Mouse (Mus musculus): ENCODE results near the gene Cd55b. TPM values are rescaled to one million over a fixed set of nuclear protein-coding genes. Genes with fewer than 3 reads are reported as not detected.
A peak's percentile ranks its signal among the peaks of the same experiment; 100 is the strongest.
"Not testable (repeated sequence)": the region's sequence is repeated elsewhere in the genome, so short reads cannot be mapped to it uniquely, and the experiment has no call there.

Gene Cd55b
- polyA plus RNA-seq, 2 experiments: not detected

GRCm38 (mm10) chr1:130462084-130462861, 39.5 kb upstream of the Cd55b start, which contains the start of gene Cd55:
Cd55 (minus strand) TSS chr1:130462744.
- under 1% methylated on average over 44 of the region's 45 CpGs for WGBS
- H3K4me1 ChIP-seq (ENCODE audit: control insufficient read depth, insufficient read depth, low read length): no peaks in the 10 kb centered on the region
- peak; percentile 87 for ATAC-seq (ENCODE audit: low FRiP score, low read depth)
- H3K4me3 ChIP-seq (replicated peaks; ENCODE audit: low read length): peak within 1 kb of the TSS; percentile 60
- peak within 1 kb of the TSS; percentile 55 for H3K9ac ChIP-seq (ENCODE audit: low read depth, low read length, severe bottlenecking)
- H3K9me3 ChIP-seq (ENCODE audit: control insufficient read depth, low read length): no peaks in the 10 kb centered on the region
- DNase-seq (ENCODE audit: low spot score): peak; percentile 77
- no peaks in the 10 kb centered on the region for H3K36me3 ChIP-seq (ENCODE audit: control insufficient read depth, insufficient read depth, low read length)
- H3K4me2 ChIP-seq (replicated peaks; ENCODE audit: low read depth, low read length, severe bottlenecking): peak within 1 kb of the TSS; percentile 89
- TF ChIP-seq POLR2A (IDR thresholded peaks at IDR 0.05; ENCODE audit: borderline replicate concordance, extremely low read depth, insufficient read depth, insufficient read length): no peak
- no peaks in the 10 kb centered on the region for H3K27me3 ChIP-seq (ENCODE audit: control insufficient read depth, insufficient read depth, low read length)
- H3K27ac ChIP-seq (replicated peaks; ENCODE audit: low read depth, low read length): no peak within 1 kb of the TSS

- ATAC-seq (ENCODE audit: low FRiP score, low read depth) (no peak), DNase-seq (ENCODE audit: low spot score) (no peak)
- no peak for TF ChIP-seq POLR2A (IDR thresholded peaks at IDR 0.05; ENCODE audit: borderline replicate concordance, extremely low read depth, insufficient read depth, insufficient read length)
- H3K9ac ChIP-seq (ENCODE audit: low read depth, low read length, severe bottlenecking): no peak overlapping the region
- no peak overlapping the region for H3K27ac ChIP-seq (replicated peaks; ENCODE audit: low read depth, low read length)
- H3K27me3 ChIP-seq (ENCODE audit: control insufficient read depth, insufficient read depth, low read length): no peaks in the 10 kb centered on the region
- H3K36me3 ChIP-seq (ENCODE audit: control insufficient read depth, insufficient read depth, low read length): no peaks in the 10 kb centered on the region
- 89% methylated on average over 2 of the region's 2 CpGs for WGBS
- H3K4me3 ChIP-seq (replicated peaks; ENCODE audit: low read length): no peak overlapping the region
- H3K9me3 ChIP-seq (ENCODE audit: control insufficient read depth, low read length): no peaks in the 10 kb centered on the region
- H3K4me2 ChIP-seq (replicated peaks; ENCODE audit: low read depth, low read length, severe bottlenecking): no peak overlapping the region
- no peaks in the 10 kb centered on the region for H3K4me1 ChIP-seq (ENCODE audit: control insufficient read depth, insufficient read depth, low read length)
Observed at GRCm38 (mm10) chr1:130455111-130455510, 32.3 kb upstream of the Cd55b start.

- H3K4me3 ChIP-seq (replicated peaks; ENCODE audit: low read length); H3K4me1 ChIP-seq (ENCODE audit: control insufficient read depth, insufficient read depth, low read length); ATAC-seq (ENCODE audit: low FRiP score, low read depth); H3K4me2 ChIP-seq (replicated peaks; ENCODE audit: low read depth, low read length, severe bottlenecking); H3K27me3 ChIP-seq (ENCODE audit: control insufficient read depth, insufficient read depth, low read length); H3K9me3 ChIP-seq (ENCODE audit: control insufficient read depth, low read length); H3K36me3 ChIP-seq (ENCODE audit: control insufficient read depth, insufficient read depth, low read length); H3K27ac ChIP-seq (replicated peaks; ENCODE audit: low read depth, low read length); DNase-seq (ENCODE audit: low spot score); H3K9ac ChIP-seq (ENCODE audit: low read depth, low read length, severe bottlenecking): not testable (repeated sequence)
- WGBS: 45% methylated on average over 1 of the region's 1 CpGs
Observed at GRCm38 (mm10) chr1:130442930-130443329, 20.1 kb upstream of the Cd55b start.

- Histone ChIP-seq H3K4me3 (replicated peaks; ENCODE audit: low read length) (no peak overlapping the region), H3K36me3 (ENCODE audit: control insufficient read depth, insufficient read depth, low read length) (no peaks in the 10 kb centered on the region), H3K4me2 (replicated peaks; ENCODE audit: low read depth, low read length, severe bottlenecking) (no peak overlapping the region), H3K4me1 (ENCODE audit: control insufficient read depth, insufficient read depth, low read length) (no peaks in the 10 kb centered on the region), H3K27ac (replicated peaks; ENCODE audit: low read depth, low read length) (no peak overlapping the region), H3K27me3 (ENCODE audit: control insufficient read depth, insufficient read depth, low read length) (no peaks in the 10 kb centered on the region), H3K9me3 (ENCODE audit: control insufficient read depth, low read length) (no peaks in the 10 kb centered on the region), H3K9ac (ENCODE audit: low read depth, low read length, severe bottlenecking) (no peak overlapping the region)
- 86% methylated on average over 4 of the region's 4 CpGs for WGBS
- DNase-seq (ENCODE audit: low spot score): no peak
- no peak for ATAC-seq (ENCODE audit: low FRiP score, low read depth)
- no peak for TF ChIP-seq POLR2A (IDR thresholded peaks at IDR 0.05; ENCODE audit: borderline replicate concordance, extremely low read depth, insufficient read depth, insufficient read length)
Observed at GRCm38 (mm10) chr1:130430920-130431319, 8.1 kb upstream of the Cd55b start.

- not testable (repeated sequence) for H3K4me1 ChIP-seq (ENCODE audit: control insufficient read depth, insufficient read depth, low read length); H3K27ac ChIP-seq (replicated peaks; ENCODE audit: low read depth, low read length); H3K27me3 ChIP-seq (ENCODE audit: control insufficient read depth, insufficient read depth, low read length); ATAC-seq (ENCODE audit: low FRiP score, low read depth); H3K9me3 ChIP-seq (ENCODE audit: control insufficient read depth, low read length); H3K9ac ChIP-seq (ENCODE audit: low read depth, low read length, severe bottlenecking); H3K4me2 ChIP-seq (replicated peaks; ENCODE audit: low read depth, low read length, severe bottlenecking); DNase-seq (ENCODE audit: low spot score); H3K4me3 ChIP-seq (replicated peaks; ENCODE audit: low read length); H3K36me3 ChIP-seq (ENCODE audit: control insufficient read depth, insufficient read depth, low read length)
Observed at GRCm38 (mm10) chr1:130428667-130429066, 5.9 kb upstream of the Cd55b start.

GRCm38 (mm10) chr1:130427175-130427853, 4.5 kb upstream of the Cd55b start:
- DNase-seq (ENCODE audit: low spot score); H3K36me3 ChIP-seq (ENCODE audit: control insufficient read depth, insufficient read depth, low read length); H3K4me2 ChIP-seq (replicated peaks; ENCODE audit: low read depth, low read length, severe bottlenecking); H3K9me3 ChIP-seq (ENCODE audit: control insufficient read depth, low read length); H3K9ac ChIP-seq (ENCODE audit: low read depth, low read length, severe bottlenecking); H3K27ac ChIP-seq (replicated peaks; ENCODE audit: low read depth, low read length); H3K4me1 ChIP-seq (ENCODE audit: control insufficient read depth, insufficient read depth, low read length); H3K4me3 ChIP-seq (replicated peaks; ENCODE audit: low read length); H3K27me3 ChIP-seq (ENCODE audit: control insufficient read depth, insufficient read depth, low read length); ATAC-seq (ENCODE audit: low FRiP score, low read depth): not testable (repeated sequence)
- 53% methylated on average over 2 of the region's 3 CpGs for WGBS

- not testable (repeated sequence) for H3K9me3 ChIP-seq (ENCODE audit: control insufficient read depth, low read length); ATAC-seq (ENCODE audit: low FRiP score, low read depth); H3K36me3 ChIP-seq (ENCODE audit: control insufficient read depth, insufficient read depth, low read length); H3K4me3 ChIP-seq (replicated peaks; ENCODE audit: low read length); H3K27ac ChIP-seq (replicated peaks; ENCODE audit: low read depth, low read length); H3K4me2 ChIP-seq (replicated peaks; ENCODE audit: low read depth, low read length, severe bottlenecking); H3K4me1 ChIP-seq (ENCODE audit: control insufficient read depth, insufficient read depth, low read length); DNase-seq (ENCODE audit: low spot score); H3K9ac ChIP-seq (ENCODE audit: low read depth, low read length, severe bottlenecking); H3K27me3 ChIP-seq (ENCODE audit: control insufficient read depth, insufficient read depth, low read length)
- WGBS: no CpG with 5 or more reads among the region's 6 CpGs
Observed at GRCm38 (mm10) chr1:130422033-130422432, 776 bp downstream of the Cd55b start.

- ATAC-seq (ENCODE audit: low FRiP score, low read depth); H3K27ac ChIP-seq (replicated peaks; ENCODE audit: low read depth, low read length); H3K36me3 ChIP-seq (ENCODE audit: control insufficient read depth, insufficient read depth, low read length); H3K4me1 ChIP-seq (ENCODE audit: control insufficient read depth, insufficient read depth, low read length); H3K27me3 ChIP-seq (ENCODE audit: control insufficient read depth, insufficient read depth, low read length); H3K9ac ChIP-seq (ENCODE audit: low read depth, low read length, severe bottlenecking); DNase-seq (ENCODE audit: low spot score); H3K4me2 ChIP-seq (replicated peaks; ENCODE audit: low read depth, low read length, severe bottlenecking); H3K9me3 ChIP-seq (ENCODE audit: control insufficient read depth, low read length); H3K4me3 ChIP-seq (replicated peaks; ENCODE audit: low read length): not testable (repeated sequence)
Observed at GRCm38 (mm10) chr1:130397109-130397508, 25.7 kb downstream of the Cd55b start.
